Mouse (Mus musculus) lung, postnatal 0 days (tissue): Measurements from ENCODE around the gene Echdc1. TPM values are rescaled to one million over a fixed set of nuclear protein-coding genes. Genes with fewer than 3 reads are reported as not detected.

ENCODE experiments used
- ATAC-seq: fragments of 200-750 bp; cut with Nextera tagmentation; 2 replicates; pipeline ENCODE4 v1.8.0; 2017; ENCODE audit warnings: moderate library complexity
- DNase-seq: peaks from one replicate; pipeline ENCODE4 v3.0.0-alpha.2; 2016; ENCODE audit warnings: low spot score
- H3K27ac ChIP-seq: fragments of 300-500 bp; sonication (generic); 2 replicates; pipeline ENCODE4 v1.5.1; 2014; ENCODE audit warnings: antibody characterized with exemption, mild to moderate bottlenecking, low read length, mixed read lengths
- H3K27me3 ChIP-seq: fragments of 300-500 bp; sonication (generic); replicated peaks from 2 replicates; pipeline ENCODE4 v1.6.1; 2014; ENCODE audit warnings: low read length, mixed read lengths; ENCODE audit not compliant: insufficient read depth
- H3K36me3 ChIP-seq: fragments of 300-500 bp; sonication (generic); 2 replicates; pipeline ENCODE4 v1.6.1; 2014; ENCODE audit warnings: low read length, mixed read lengths; ENCODE audit not compliant: insufficient read depth
- H3K4me1 ChIP-seq: fragments of 300-500 bp; sonication (generic); 2 replicates; pipeline ENCODE4 v1.6.1; 2014; ENCODE audit warnings: antibody characterized with exemption, low read depth, low read length, mixed read lengths; ENCODE audit not compliant: insufficient read depth
- H3K4me2 ChIP-seq: fragments of 300-500 bp; sonication (generic); replicated peaks from 2 replicates; pipeline ENCODE4 v1.6.1; 2014; ENCODE audit warnings: low read depth, mild to moderate bottlenecking, low read length, moderate library complexity, mixed read lengths
- H3K4me3 ChIP-seq: fragments of 300-500 bp; sonication (generic); 2 replicates; pipeline ENCODE4 v1.5.1; 2014; ENCODE audit warnings: low read depth, low read length
- H3K9ac ChIP-seq: fragments of 300-500 bp; sonication (generic); replicated peaks from 2 replicates; pipeline ENCODE4 v1.6.1; 2014; ENCODE audit warnings: low read depth, mild to moderate bottlenecking
- H3K9me3 ChIP-seq: fragments of 300-500 bp; sonication (generic); 2 replicates; pipeline ENCODE4 v1.6.1; 2016; ENCODE audit warnings: low read length, mixed read lengths
- CTCF ChIP-seq: IDR thresholded peaks from 2 replicates; pipeline ENCODE4 v1.5.1; 2016; ENCODE audit warnings: antibody characterized with exemption, mild to moderate bottlenecking
- EP300 ChIP-seq: IDR thresholded peaks from 2 replicates; pipeline ENCODE4 v1.6.1; 2016; ENCODE audit warnings: antibody characterized with exemption, mild to moderate bottlenecking, control low read depth
- WGBS: fragments of 180-500 bp; shearing (Covaris S2); extraction: QIAGEN DNeasy Blood & Tissue Kit; methylation state at CpG from one replicate; pipeline ENCODE4 v1.1.7; 2014; 5-methylcytosine and 5-hydroxymethylcytosine counted together
- polyA plus RNA-seq: library from polyadenylated mRNA; unstranded; fragments of >200 nt; fragmentation: Nextera tagmentation; extraction: Ambion mirVana; gene quantifications from 2 replicates; pipeline ENCODE4 v1.2.1, GENCODE M21; 2015

Gene Echdc1
- polyA plus RNA-seq, 1 experiment from 2014 or later, result 14.7 TPM

DNA sequence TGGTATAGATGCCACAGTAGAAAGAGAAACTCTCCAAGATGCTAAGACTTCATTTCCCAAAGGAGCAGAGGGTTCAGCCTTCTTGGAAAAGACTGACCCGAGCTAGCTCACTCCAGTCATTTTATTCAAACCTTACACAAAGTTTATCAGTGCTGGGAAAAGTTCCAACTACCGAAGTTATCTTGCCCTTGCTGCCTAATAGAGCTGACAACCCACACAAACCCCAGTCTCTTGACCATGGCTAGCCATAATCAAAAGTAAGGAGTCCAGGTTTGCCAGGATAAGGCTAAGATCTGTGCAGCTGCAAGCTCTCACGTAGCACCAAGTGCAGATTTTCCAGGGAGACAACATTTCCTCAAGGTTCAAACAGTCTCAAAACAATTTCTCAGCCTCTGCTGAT lies 39.6 kb downstream of the Echdc1 start:
- ATAC-seq (no peak), DNase-seq (no peak)
- Histone ChIP-seq H3K9me3 (no peaks in the 10 kb centered on the region), H3K27ac (no peak overlapping the region), H3K4me3 (no peak overlapping the region), H3K4me2 (no peak overlapping the region), H3K9ac (no peak overlapping the region), H3K27me3 (no peaks in the 10 kb centered on the region), H3K4me1 (0 out of 2 replicates have a peak, but pooled peaks cover 6% of the 10 kb centered on the region), H3K36me3 (peaks cover 6% of the 10 kb centered on the region; the same call in 1 of the 2 replicates)
- TF ChIP-seq CTCF (no peak), EP300 (no peak)
- 65% methylated on average over 3 of the region's 3 CpGs for WGBS

- no peak for TF ChIP-seq CTCF
- TF ChIP-seq EP300, result no peak
- Histone ChIP-seq H3K9me3 (no peaks in the 10 kb centered on the region), H3K9ac (no peak overlapping the region), H3K27ac (no peak overlapping the region), H3K4me3 (no peak overlapping the region), H3K4me2 (no peak overlapping the region), H3K36me3 (peaks cover 5% of the 10 kb centered on the region; the same call in 1 of the 2 replicates), H3K27me3 (no peaks in the 10 kb centered on the region), H3K4me1 (0 out of 2 replicates have a peak, but pooled peaks cover 6% of the 10 kb centered on the region)
- 76% methylated on average over 7 of the region's 7 CpGs for WGBS
- DNase-seq (no peak), ATAC-seq (no peak)
Observed at GRCm38 (mm10) chr10:29354183-29354582, 41.2 kb downstream of the Echdc1 start.

DNA sequence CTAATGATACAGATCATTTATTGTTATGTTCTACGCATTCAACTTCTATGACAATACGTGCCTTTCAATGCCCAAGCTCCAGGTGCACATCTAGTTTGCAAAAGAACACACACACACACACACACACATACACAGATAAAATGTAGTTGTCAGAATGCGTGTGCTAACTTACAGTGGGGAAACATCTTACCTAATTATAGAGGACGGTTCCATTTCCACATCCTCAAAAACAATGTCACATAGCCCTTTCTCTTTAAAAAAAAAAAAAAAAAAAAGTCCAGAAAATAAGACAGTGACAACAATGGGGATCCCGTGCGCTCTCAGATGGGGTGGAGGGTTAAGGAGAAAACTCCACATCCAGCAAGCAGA lies 48.1 kb downstream of the Echdc1 start:
- TF ChIP-seq EP300 (no peak), CTCF (no peak)
- H3K27me3 ChIP-seq, result no peaks in the 10 kb centered on the region
- peak overlapping the region; percentile 75 for H3K4me2 ChIP-seq
- ATAC-seq, result no peak
- DNase-seq, result peak; percentile 60
- peak overlapping the region; percentile 96 for H3K4me3 ChIP-seq
- H3K27ac ChIP-seq, result peak overlapping the region; percentile 99
- no peaks in the 10 kb centered on the region for H3K36me3 ChIP-seq
- H3K9ac ChIP-seq, result peak overlapping the region; percentile 96
- no peaks in the 10 kb centered on the region for H3K9me3 ChIP-seq
- peaks cover 16% of the 10 kb centered on the region; the same call in 1 of the 2 replicates for H3K4me1 ChIP-seq
- WGBS, result under 1% methylated on average over 6 of the region's 6 CpGs

GRCm38 (mm10) chr10:29361464-29362196 lies 48.7 kb downstream of the Echdc1 start:
- peak; percentile 98 for ATAC-seq
- Histone ChIP-seq H3K4me3 (peak overlapping the region; percentile 96), H3K27ac (peak overlapping the region; percentile 99), H3K4me2 (peak overlapping the region; percentile 75), H3K36me3 (no peaks in the 10 kb centered on the region), H3K9ac (peak overlapping the region; percentile 96), H3K9me3 (no peaks in the 10 kb centered on the region), H3K27me3 (no peaks in the 10 kb centered on the region), H3K4me1 (peaks cover 14% of the 10 kb centered on the region; the same call in 1 of the 2 replicates)
- DNase-seq, result peak; percentile 91
- TF ChIP-seq EP300 (no peak), CTCF (no peak)
- WGBS, result under 1% methylated on average over 27 of the region's 100 CpGs

GRCm38 (mm10) chr10:29362197-29362900 lies 49.4 kb downstream of the Echdc1 start, which contains the start of gene Rnf146:
Gene Rnf146, minus strand, starts transcription at chr10:29362442.
- peak; percentile 25 for DNase-seq

GRCm38 (mm10) chr10:29374065-29374464 lies 61.1 kb downstream of the Echdc1 start:
- H3K36me3 ChIP-seq, result no peaks in the 10 kb centered on the region
- H3K4me3 ChIP-seq, result no peak overlapping the region
- no peak for ATAC-seq
- H3K27me3 ChIP-seq, result no peaks in the 10 kb centered on the region
- H3K4me2 ChIP-seq, result no peak overlapping the region
- 55% methylated on average over 5 of the region's 5 CpGs for WGBS
- no peak for DNase-seq
- H3K27ac ChIP-seq, result no peak overlapping the region
- H3K9me3 ChIP-seq, result no peaks in the 10 kb centered on the region
- no peak for TF ChIP-seq CTCF
- TF ChIP-seq EP300, result no peak
- H3K4me1 ChIP-seq, result no peaks in the 10 kb centered on the region
- no peak overlapping the region for H3K9ac ChIP-seq

More at GRCm38 (mm10) chr10:29362197-29362900, 49.4 kb downstream of the Echdc1 start, which contains the start of gene Rnf146:
- Histone ChIP-seq H3K27me3 (no peaks in the 10 kb centered on the region), H3K4me1 (peaks cover 10% of the 10 kb centered on the region; the same call in 1 of the 2 replicates), H3K4me2 (peak within 1 kb of the TSS; percentile 75), H3K27ac (peak within 1 kb of the TSS; percentile 99), H3K36me3 (no peaks in the 10 kb centered on the region), H3K4me3 (peak within 1 kb of the TSS; percentile 96), H3K9me3 (no peaks in the 10 kb centered on the region), H3K9ac (peak within 1 kb of the TSS; percentile 96)
- TF ChIP-seq EP300 (no peak), CTCF (0 out of 2 replicates have a peak, but pooled peaks have one; percentile 2)
- 4% methylated on average over 15 of the region's 15 CpGs for WGBS
- no peak for ATAC-seq
